Mouse (Mus musculus) forebrain, embryonic 16.5 days (tissue): ENCODE measurements around the gene Cuta. TPM values are rescaled to one million over a fixed set of nuclear protein-coding genes. Genes with fewer than 3 reads are reported as not detected.

ENCODE experiments used
- ATAC-seq: fragments of 200-750 bp; cut with Nextera tagmentation; 2 replicates; pipeline ENCODE4 v1.8.0; 2017; ENCODE audit warnings: mild to moderate bottlenecking, moderate library complexity
- H3K27ac ChIP-seq: fragments of 300-500 bp; sonication (generic); 2 replicates; pipeline ENCODE4 v1.5.1; 2014; ENCODE audit warnings: low read length, control low read depth
- H3K27me3 ChIP-seq: fragments of 300-500 bp; sonication (generic); replicated peaks from 2 replicates; pipeline ENCODE4 v1.6.1; 2014; ENCODE audit warnings: low read length; ENCODE audit not compliant: control insufficient read depth, insufficient read depth
- H3K36me3 ChIP-seq: fragments of 300-500 bp; sonication (generic); 2 replicates; pipeline ENCODE4 v1.6.1; 2014; ENCODE audit not compliant: control insufficient read depth, insufficient read depth
- H3K4me1 ChIP-seq: fragments of 300-500 bp; sonication (generic); replicated peaks from 2 replicates; pipeline ENCODE4 v1.6.1; 2014; ENCODE audit warnings: low read length; ENCODE audit not compliant: control insufficient read depth, insufficient read depth
- H3K4me2 ChIP-seq: fragments of 300-500 bp; sonication (generic); 2 replicates; pipeline ENCODE4 v1.6.1; 2014; ENCODE audit warnings: mild to moderate bottlenecking, low read length, control low read depth
- H3K4me3 ChIP-seq: fragments of 300-500 bp; sonication (generic); replicated peaks from 2 replicates; pipeline ENCODE4 v1.5.1; 2014; ENCODE audit warnings: mild to moderate bottlenecking, low read length, control low read depth
- H3K9ac ChIP-seq: fragments of 300-500 bp; sonication (generic); replicated peaks from 2 replicates; pipeline ENCODE4 v1.6.1; 2014; ENCODE audit warnings: low read depth, low read length, control low read depth
- H3K9me3 ChIP-seq: fragments of 300-500 bp; sonication (generic); 2 replicates; pipeline ENCODE4 v1.6.1; 2016; ENCODE audit warnings: low read length; ENCODE audit not compliant: control insufficient read depth
- WGBS: fragments of 180-500 bp; shearing (Covaris S2); extraction: QIAGEN DNeasy Blood & Tissue Kit; methylation state at CpG from one replicate; pipeline ENCODE4 v1.1.7; 2014; 5-methylcytosine and 5-hydroxymethylcytosine counted together
- polyA plus RNA-seq: library from polyadenylated mRNA; unstranded; fragments of >200 nt; fragmentation: Nextera tagmentation; extraction: Ambion mirVana; gene quantifications from 2 replicates; pipeline ENCODE4 v1.2.1, GENCODE M21; 2015

Gene Cuta
- polyA plus RNA-seq, 1 experiment from 2014 or later: 138 TPM

GRCm38 (mm10) chr17:26939973-26940300 is 568 bp upstream of the Cuta start:
- no peak for ATAC-seq
- Histone ChIP-seq H3K27ac (peak overlapping the region; percentile 96), H3K9ac (peak overlapping the region; percentile 78), H3K4me1 (peaks cover 46% of the 10 kb centered on the region), H3K4me3 (peak overlapping the region; percentile 79), H3K9me3 (no peaks in the 10 kb centered on the region), H3K36me3 (0 out of 2 replicates have a peak, but pooled peaks cover 2% of the 10 kb centered on the region), H3K27me3 (no peaks in the 10 kb centered on the region), H3K4me2 (peak overlapping the region; percentile 84)
- 7% methylated on average over 3 of the region's 3 CpGs for WGBS

- Histone ChIP-seq H3K4me3 (peak overlapping the region; percentile 79), H3K4me1 (peaks cover 43% of the 10 kb centered on the region), H3K9ac (peak overlapping the region; percentile 61), H3K9me3 (no peaks in the 10 kb centered on the region), H3K27me3 (no peaks in the 10 kb centered on the region), H3K27ac (peak overlapping the region; percentile 82), H3K36me3 (0 out of 2 replicates have a peak, but pooled peaks cover 2% of the 10 kb centered on the region), H3K4me2 (peak overlapping the region; percentile 99)
- WGBS: under 1% methylated on average over 22 of the region's 22 CpGs
- ATAC-seq: no peak
These were observed 638 bp downstream of the Cuta start for GRCm38 (mm10) chr17:26938731-26939130.

GRCm38 (mm10) chr17:26937883-26938695 is 1.3 kb downstream of the Cuta start:
- ATAC-seq: no peak
- peak overlapping the region; percentile 99 for H3K4me2 ChIP-seq

GRCm38 (mm10) chr17:26936921-26937695 is 2.3 kb downstream of the Cuta start:
- peaks cover 43% of the 10 kb centered on the region for H3K4me1 ChIP-seq

More at GRCm38 (mm10) chr17:26937883-26938695, 1.3 kb downstream of the Cuta start:
- Histone ChIP-seq H3K27ac (no peak overlapping the region), H3K36me3 (0 out of 2 replicates have a peak, but pooled peaks cover 2% of the 10 kb centered on the region), H3K9ac (peak overlapping the region; percentile 61), H3K9me3 (no peaks in the 10 kb centered on the region), H3K4me1 (peaks cover 47% of the 10 kb centered on the region), H3K27me3 (no peaks in the 10 kb centered on the region), H3K4me3 (peak overlapping the region; percentile 79)
- 58% methylated on average over 16 of the region's 16 CpGs for WGBS

GRCm38 (mm10) chr17:26936453-26936852 is 2.9 kb downstream of the Cuta start:
- ATAC-seq: no peak
- Histone ChIP-seq H3K4me1 (peaks cover 42% of the 10 kb centered on the region), H3K27me3 (no peaks in the 10 kb centered on the region), H3K4me3 (no peak overlapping the region), H3K9me3 (no peaks in the 10 kb centered on the region), H3K27ac (no peak overlapping the region), H3K9ac (no peak overlapping the region), H3K4me2 (no peak overlapping the region), H3K36me3 (0 out of 2 replicates have a peak, but pooled peaks cover 2% of the 10 kb centered on the region)
- WGBS: 87% methylated on average over 12 of the region's 12 CpGs

More at GRCm38 (mm10) chr17:26936921-26937695, 2.3 kb downstream of the Cuta start:
- Histone ChIP-seq H3K9me3 (no peaks in the 10 kb centered on the region), H3K4me3 (no peak overlapping the region), H3K27ac (no peak overlapping the region), H3K36me3 (0 out of 2 replicates have a peak, but pooled peaks cover 2% of the 10 kb centered on the region), H3K4me2 (no peak overlapping the region), H3K9ac (no peak overlapping the region), H3K27me3 (no peaks in the 10 kb centered on the region)
- 88% methylated on average over 15 of the region's 15 CpGs for WGBS
- no peak for ATAC-seq

- Histone ChIP-seq H3K9ac (no peak overlapping the region), H3K36me3 (0 out of 2 replicates have a peak, but pooled peaks cover 2% of the 10 kb centered on the region), H3K9me3 (no peaks in the 10 kb centered on the region), H3K4me1 (peaks cover 31% of the 10 kb centered on the region), H3K4me2 (no peak overlapping the region), H3K4me3 (no peak overlapping the region), H3K27me3 (no peaks in the 10 kb centered on the region), H3K27ac (no peak overlapping the region)
- 90% methylated on average over 9 of the region's 9 CpGs for WGBS
- ATAC-seq: no peak
These were observed 4.3 kb downstream of the Cuta start for GRCm38 (mm10) chr17:26935027-26935426.

GRCm38 (mm10) chr17:26933885-26934827 is 5.2 kb downstream of the Cuta start:
- Histone ChIP-seq H3K4me2 (peak overlapping the region; percentile 87), H3K27me3 (no peaks in the 10 kb centered on the region), H3K9me3 (no peaks in the 10 kb centered on the region), H3K36me3 (0 out of 2 replicates have a peak, but pooled peaks cover 2% of the 10 kb centered on the region), H3K9ac (peak overlapping the region; percentile 73), H3K4me3 (peak overlapping the region; percentile 78), H3K4me1 (peaks cover 29% of the 10 kb centered on the region), H3K27ac (no peak overlapping the region)
- no peak for ATAC-seq
- 84% methylated on average over 16 of the region's 16 CpGs for WGBS

- Histone ChIP-seq H3K4me1 (peaks cover 23% of the 10 kb centered on the region), H3K4me3 (peak overlapping the region; percentile 78), H3K36me3 (0 out of 2 replicates have a peak, but pooled peaks cover 2% of the 10 kb centered on the region), H3K27ac (peak overlapping the region; percentile 90), H3K9me3 (no peaks in the 10 kb centered on the region), H3K9ac (peak overlapping the region; percentile 73), H3K27me3 (no peaks in the 10 kb centered on the region), H3K4me2 (peak overlapping the region; percentile 87)
- peak; percentile 18; the same call in 1 of the 2 replicates for ATAC-seq
- 10% methylated on average over 13 of the region's 13 CpGs for whole genome bisulfite sequencing
These were observed 6.0 kb downstream of the Cuta start for GRCm38 (mm10) chr17:26933419-26933818.
